Comparison of ENCODE assay signal across 25 mouse cellular contexts in genomic region chr19:39285637-39286036, GRCm38 (mm10). TPM values are rescaled to one million over a fixed set of nuclear protein-coding genes. Genes with fewer than 3 reads are reported as not detected.
DNase-seq lines count a peak whose midpoint lies in the region; ATAC-seq and TF ChIP-seq lines count a peak whose summit lies in the region.
"Had no signal": no experiment of that assay in that cellular context is flagged by ENCODE, and none has a peak within 500 bp of the region (broad histone marks: within the 10 kb centered on the region; RNA-seq: fewer than 3 reads in every experiment).

No protein-coding gene starts in this region.

- peaks cover under 1% of the 10 kb centered on the region; the same call in 1 of the 2 replicates for H3K36me3 ChIP-seq in liver, adult 2 months (ENCODE audit: control insufficient read depth, insufficient read depth, low read length)
- no peaks in the 10 kb centered on the region for H3K36me3 ChIP-seq in liver, embryonic 12.5 days
- H3K36me3 ChIP-seq in liver, postnatal 0 days (replicated peaks; ENCODE audit: insufficient read depth, low read length), result no peaks in the 10 kb centered on the region
- H3K36me3 ChIP-seq: G1E had no signal

- no peaks in the 10 kb centered on the region; the same call in 1 of the 2 replicates for H3K27me3 ChIP-seq in liver, adult 2 months (ENCODE audit: control insufficient read depth, insufficient read depth, low read length)
- no peaks in the 10 kb centered on the region for H3K27me3 ChIP-seq in liver, embryonic 12.5 days (replicated peaks)
- H3K27me3 ChIP-seq in liver, postnatal 0 days (ENCODE audit: insufficient read depth, low read length), result no peaks in the 10 kb centered on the region
- H3K27me3 ChIP-seq: CH12.LX, Patski had no signal

- peaks cover 9% of the 10 kb centered on the region for H3K4me1 ChIP-seq in liver, adult 2 months (ENCODE audit: control insufficient read depth, insufficient read depth, low read length)
- H3K4me1 ChIP-seq in liver, embryonic 12.5 days, result no peaks in the 10 kb centered on the region
- H3K4me1 ChIP-seq in liver, postnatal 0 days (ENCODE audit: insufficient read depth), result peaks cover 2% of the 10 kb centered on the region

- peak; percentile 1 for DNase-seq in heart, adult 11 months
- no peak for DNase-seq in heart, postnatal 4 days
- peak; percentile 90 for DNase-seq in liver, adult 2 months (ENCODE audit: extremely low read depth, low read depth, low spot score)
- no peak for DNase-seq in liver, postnatal 0 days
- no peak for DNase-seq in liver
- DNase-seq: adrenal gland, adult 2 months; adrenal gland, adult 8-10 months; adrenal gland, postnatal 10 days; adrenal gland, postnatal 14 days; adrenal gland, postnatal 25 days; adrenal gland, postnatal 36 days; B cell, adult 2 months; cerebellum, adult 11 months; cerebellum, adult 11-12 months; cerebellum, adult 18-20 months had no signal

- no peaks in the 10 kb centered on the region for H3K79me2 ChIP-seq in liver, adult 2 months (ENCODE audit: control insufficient read depth, insufficient read depth, low read length)

- no peak overlapping the region for H3K4me2 ChIP-seq in liver, embryonic 12.5 days
- H3K4me2 ChIP-seq in liver, postnatal 0 days (ENCODE audit: low read depth, low read length), result no peak overlapping the region

- no peak for ATAC-seq in liver, embryonic 12.5 days
- peak; percentile 72 for ATAC-seq in liver, postnatal 0 days
- ATAC-seq: activated CD4-positive, CD25-positive, alpha-beta regulatory T cell, adult 4 months; CD4-positive, CD25-positive, alpha-beta regulatory T cell, adult 4 months; Patski had no signal

- TF ChIP-seq CTCF in liver, adult 2 months (IDR thresholded peaks at IDR 0.05; ENCODE audit: low read depth, low read length), result no peak
- TF ChIP-seq CTCF in liver, postnatal 0 days (IDR thresholded peaks at IDR 0.05; ENCODE audit: low read depth), result no peak

- H3K9ac ChIP-seq in liver, adult 2 months (ENCODE audit: low read depth, low read length), result no peak overlapping the region
- H3K9ac ChIP-seq in liver, embryonic 12.5 days, result no peak overlapping the region
- H3K9ac ChIP-seq in liver, postnatal 0 days (replicated peaks), result no peak overlapping the region

- no peak for TF ChIP-seq EP300 in liver, postnatal 0 days (IDR thresholded peaks at IDR 0.05; ENCODE audit: low read depth)

- TF ChIP-seq POLR2A in liver, adult 2 months (IDR thresholded peaks at IDR 0.05; ENCODE audit: extremely low read depth, insufficient read depth, low read length), result no peak

- 0 out of 2 replicates have a peak, but pooled peaks cover 3% of the 10 kb centered on the region for H3K9me3 ChIP-seq in liver, embryonic 12.5 days (replicated peaks)
- H3K9me3 ChIP-seq in liver, postnatal 0 days (ENCODE audit: low read length), result no peaks in the 10 kb centered on the region
- H3K9me3 ChIP-seq: G1E had no signal

- no peak overlapping the region for H3K27ac ChIP-seq in liver, adult 2 months (replicated peaks; ENCODE audit: insufficient read depth, low read depth, low read length)
- H3K27ac ChIP-seq in liver, embryonic 12.5 days, result no peak overlapping the region
- H3K27ac ChIP-seq in liver, postnatal 0 days (ENCODE audit: low read depth), result no peak overlapping the region

- H3K4me3 ChIP-seq in liver, adult 2 months (ENCODE audit: insufficient read depth, low read depth, low read length), result no peak overlapping the region
- H3K4me3 ChIP-seq in liver, embryonic 12.5 days, result no peak overlapping the region
- H3K4me3 ChIP-seq in liver, postnatal 0 days (ENCODE audit: low read depth, low read length), result no peak overlapping the region

RNA-seq across cellular contexts. Expression of gene Cyp2c29, which starts 16.4 kb away (rescaled TPM):
- not detected for total RNA-seq in heart, postnatal 4 days (2021)
- total RNA-seq in liver, adult 2 months (2014; rRNA removed), result 1,515 and 1,916 TPM in 2 replicates
- polyA plus RNA-seq in liver, adult 2 months (2012; rRNA removed), result 1,145 and 1,548 TPM in 2 replicates
- polyA plus RNA-seq in liver, embryonic 12.5 days (2016; fragmentation: Nextera tagmentation; extraction: Ambion mirVana), result not detected in 2 replicates
- polyA plus RNA-seq in liver, postnatal 0 days (2015; fragmentation: Nextera tagmentation; extraction: Ambion mirVana), result 0.31 and 0.33 TPM in 2 replicates
- total RNA-seq: adrenal gland, postnatal 25 days; CH12.LX; ES-E14; MEL had no signal
- polyA plus RNA-seq: activated CD4-positive, CD25-positive, alpha-beta regulatory T cell, adult 4 months; brain, embryonic 14.5 days; C2C12; CD4-positive, CD25-positive, alpha-beta regulatory T cell, adult 4 months; G1E; Patski had no signal

Comparison
In these comparisons a context has a peak if more than half of its experiments do, and no peak if none do; other contexts are left out.
1. DNase-seq: peak in heart, adult 11 months (single experiment) and liver, adult 2 months (single experiment); none in heart, postnatal 4 days (single experiment), liver, postnatal 0 days (single experiment) and liver (single experiment).
2. RNA of gene Cyp2c29, which starts 16.4 kb away (polyA plus RNA-seq): 1,145 to 1,548 TPM in liver, adult 2 months; 0.31 to 0.33 TPM in liver, postnatal 0 days and not detected in liver, embryonic 12.5 days; every median in the first group is over 100 times any median in the second.